Mouse (Mus musculus): ENCODE data around the gene Gm17428.
A peak's percentile ranks its signal among the peaks of the same experiment; 100 is the strongest.

Gene Gm17428

DNA sequence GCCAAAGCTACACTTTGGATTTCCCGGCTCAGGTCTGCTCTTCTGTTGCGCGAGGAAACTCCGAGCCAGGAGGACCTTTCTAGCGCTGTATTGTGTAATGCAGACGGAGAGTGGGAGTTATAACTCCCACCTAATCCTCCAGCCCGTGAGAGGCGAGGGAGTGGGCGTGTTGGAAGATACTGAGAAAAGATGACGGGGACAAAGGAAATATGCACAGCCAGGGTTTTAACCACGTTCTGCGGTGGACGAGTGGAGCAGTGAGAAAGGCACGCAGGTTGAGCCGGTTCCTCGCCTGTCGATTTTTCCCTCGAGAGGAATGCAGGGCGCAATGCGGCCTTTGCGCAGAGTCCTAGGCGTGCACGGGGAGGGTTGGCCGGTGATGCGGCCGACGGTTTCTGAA, 37.9 kb downstream of the Gm17428 start:
- no peak for DNase-seq (ENCODE audit: low read depth)

DNA sequence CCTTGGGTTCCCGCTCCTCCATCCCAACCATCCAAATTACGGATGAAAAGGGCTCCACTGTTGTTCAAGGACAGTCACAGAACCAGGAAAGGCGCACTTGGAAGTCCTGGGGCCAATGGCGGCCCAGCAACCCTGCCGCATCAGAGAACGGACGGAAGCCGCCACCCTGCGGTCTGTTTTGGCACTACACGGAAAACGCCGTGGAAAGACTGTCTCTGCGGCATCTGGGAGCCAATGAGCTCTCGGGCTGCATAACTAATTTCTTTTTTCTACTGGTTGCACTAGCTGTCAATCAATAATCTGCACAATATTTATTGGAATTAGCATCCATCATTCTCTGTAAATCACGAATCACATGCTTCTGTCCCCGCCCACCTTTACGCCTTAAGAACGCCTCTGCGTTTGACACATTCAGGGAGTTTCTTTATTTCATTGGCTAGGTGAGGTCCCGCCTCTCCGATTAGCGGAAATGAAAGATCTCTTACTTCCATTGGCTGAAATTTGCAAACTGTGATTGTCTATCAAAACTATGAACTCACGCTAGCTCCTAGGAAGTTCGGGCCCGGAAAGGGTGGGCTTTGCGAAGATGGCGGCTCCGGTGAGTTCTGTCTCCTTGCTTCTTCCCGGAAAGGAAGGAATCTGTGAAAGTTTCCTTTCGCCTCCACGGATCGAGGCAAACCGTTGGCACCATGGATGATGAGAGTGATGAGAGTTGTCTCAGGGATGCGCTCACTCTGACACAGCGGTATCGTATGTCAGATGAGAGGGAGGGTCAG, 38.4 kb downstream of the Gm17428 start, which contains the start of gene Ngdn:
TSS of gene Ngdn (plus strand) at position 464 of the 776 bp plus-strand sequence.
- DNase-seq (ENCODE audit: low read depth), result peak; percentile 100

DNA sequence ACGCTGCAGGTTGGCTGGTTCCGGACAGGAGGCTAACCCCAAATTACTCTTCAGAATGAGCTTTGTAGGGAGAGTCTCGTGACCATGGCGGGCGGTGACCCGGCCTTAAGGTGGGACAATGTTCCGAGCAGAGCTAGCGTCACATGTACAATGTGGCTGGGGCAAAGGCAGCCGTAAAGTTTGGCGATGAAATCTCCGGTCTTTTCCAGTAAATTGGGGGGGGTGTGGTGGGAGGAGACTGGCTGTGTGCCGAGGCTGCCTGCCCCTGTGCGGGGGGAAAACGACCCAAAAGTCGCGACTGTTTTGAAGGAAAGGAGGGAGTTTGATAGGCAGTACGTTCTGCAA, 39.0 kb downstream of the Gm17428 start:
- DNase-seq (ENCODE audit: low read depth), result no peak

DNA sequence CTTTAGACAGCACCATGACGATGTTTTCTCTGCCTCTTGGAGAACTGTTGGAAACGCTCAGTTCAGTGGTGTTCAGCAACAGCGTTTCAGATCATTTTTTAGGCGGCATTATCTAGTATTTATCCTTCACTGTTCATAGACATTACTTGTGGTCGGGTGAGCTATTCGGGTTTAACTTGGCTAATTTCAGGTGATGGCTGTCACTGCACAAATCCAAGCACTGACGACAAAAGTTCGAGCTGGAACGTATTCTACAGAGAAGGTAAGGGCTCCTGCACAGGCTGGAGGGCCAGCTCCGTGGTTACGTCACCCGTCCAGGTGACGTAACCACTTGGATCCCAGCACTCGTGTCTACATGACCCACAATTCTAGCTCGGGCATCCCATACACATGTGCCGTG, 40.1 kb downstream of the Gm17428 start:
- no peak for DNase-seq (ENCODE audit: low read depth)

DNA sequence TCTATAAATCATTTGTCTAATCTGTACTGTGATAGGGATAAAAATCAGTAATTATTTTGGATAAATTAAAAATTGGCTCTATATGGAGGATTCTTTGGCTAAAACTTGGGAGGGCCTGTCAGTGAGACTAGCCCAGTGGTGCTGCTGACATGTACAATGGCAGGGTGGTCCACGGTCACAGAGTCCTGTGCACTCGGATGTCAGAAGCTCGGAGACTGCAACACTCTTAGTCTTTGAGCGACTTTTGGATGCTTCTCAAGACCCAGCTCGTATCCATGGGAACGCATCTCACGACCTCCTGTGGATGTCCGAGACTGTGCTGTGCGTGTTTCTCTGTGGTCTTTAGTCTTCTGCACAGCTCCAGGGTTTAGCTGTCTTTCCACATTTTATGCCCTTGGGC, 43.7 kb downstream of the Gm17428 start:
- no peak for DNase-seq (ENCODE audit: low read depth)

DNA sequence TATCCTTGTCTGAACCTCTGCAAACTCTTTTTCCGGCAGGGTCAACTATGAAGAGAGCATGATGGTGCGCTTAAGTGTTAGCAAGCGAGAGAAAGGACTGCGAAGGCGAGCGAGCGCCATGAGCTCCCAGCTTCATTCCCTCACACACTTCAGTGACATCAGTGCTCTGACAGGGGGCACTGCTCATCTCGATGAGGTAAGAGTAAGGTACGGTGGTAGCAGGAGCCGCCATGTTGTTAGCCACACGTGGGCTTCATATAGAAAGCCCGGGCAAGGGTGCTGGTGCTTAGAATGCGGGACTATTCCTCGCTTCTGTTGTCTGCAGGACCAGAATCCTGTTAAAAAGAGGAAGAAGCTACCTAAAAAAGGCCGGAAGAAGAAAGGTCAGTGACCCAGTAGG, 46.3 kb downstream of the Gm17428 start:
- DNase-seq (ENCODE audit: low read depth), result no peak

DNA sequence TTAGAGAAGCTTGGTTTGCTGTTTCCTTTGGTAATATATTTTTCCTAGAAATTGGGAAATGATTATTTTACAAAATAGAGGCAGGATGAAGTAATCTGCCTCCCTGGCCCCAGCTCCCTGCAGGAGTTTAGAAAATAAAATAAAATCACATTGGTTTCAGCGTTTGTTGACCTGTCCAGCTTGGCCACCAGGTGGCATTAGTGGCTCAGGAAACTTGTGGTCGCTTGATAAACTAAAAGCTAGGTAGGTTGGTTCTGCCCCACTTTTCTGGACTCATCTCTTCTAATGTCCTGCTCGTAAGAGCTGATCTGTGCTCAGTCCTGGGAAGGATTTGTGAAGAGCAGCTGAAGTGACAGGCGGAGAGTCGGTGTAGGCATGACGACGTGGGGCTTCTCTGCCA, 47.5 kb downstream of the Gm17428 start:
- DNase-seq (ENCODE audit: low read depth), result peak; percentile 81

DNA sequence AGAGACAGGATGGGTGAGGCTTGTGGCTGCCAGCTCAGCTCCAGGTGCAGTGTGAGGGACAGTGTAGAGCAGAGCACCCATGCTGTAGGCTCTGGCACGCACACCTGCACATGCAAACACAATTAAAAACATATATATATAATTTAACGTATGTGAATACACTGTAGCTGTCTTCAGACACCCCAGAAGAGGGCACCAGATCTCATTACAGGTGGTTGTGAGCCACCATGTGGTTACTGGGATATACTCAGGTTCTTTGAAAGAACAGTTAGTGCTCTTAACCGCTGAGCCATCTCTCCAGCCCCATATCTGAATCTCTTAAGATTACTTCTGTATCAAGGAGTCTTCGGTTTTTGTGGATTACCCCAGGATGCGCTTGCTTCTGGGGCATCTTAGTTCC, 48.8 kb downstream of the Gm17428 start:
- DNase-seq (ENCODE audit: low read depth), result no peak
